Mouse (Mus musculus): ENCODE data around the gene Mettl7a2. TPM values are rescaled to one million over a fixed set of nuclear protein-coding genes. Genes with fewer than 3 reads are reported as not detected.
"Not testable (repeated sequence)": the region's sequence is repeated elsewhere in the genome, so short reads cannot be mapped to it uniquely, and the experiment has no call there.

The Mettl7a2 gene
- polyA plus RNA-seq, 1 experiment from 2014 or later = not detected

DNA sequence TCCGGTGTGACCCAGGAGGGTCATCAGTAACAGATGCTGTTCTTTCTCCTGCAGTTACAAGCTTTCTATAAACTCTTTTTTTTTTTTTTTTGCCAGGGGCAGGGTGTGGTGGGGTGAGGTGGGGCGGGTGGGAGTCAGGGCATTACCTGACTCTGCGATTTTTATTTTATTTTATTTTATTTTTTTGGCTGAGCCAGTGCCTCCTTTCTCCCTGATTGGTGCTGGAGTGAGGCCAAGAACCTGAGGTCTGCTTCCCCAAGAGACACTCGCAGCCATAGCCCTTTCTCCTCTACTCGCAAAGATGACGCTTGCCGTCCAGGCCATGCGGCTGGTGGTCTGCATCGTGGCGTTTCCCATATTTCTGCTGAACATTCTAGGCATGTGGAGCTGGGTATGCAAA is 18.4 kb upstream of the Mettl7a2 start, which contains the start of gene Mettl7a3:
Gene Mettl7a3 (plus strand): TSS at position 301 of the 400 bp plus-strand sequence.
- 72% methylated on average over 10 of the region's 10 CpGs for WGBS
- Histone ChIP-seq H3K4me1 (ENCODE audit: control insufficient read depth, insufficient read depth, low read length) (no peaks in the 10 kb centered on the region), H3K27ac (ENCODE audit: low read length) (no peak within 1 kb of the TSS), H3K9me3 (ENCODE audit: control insufficient read depth, low read length) (no peaks in the 10 kb centered on the region), H3K9ac (ENCODE audit: low read depth, low read length) (no peak within 1 kb of the TSS), H3K27me3 (replicated peaks; ENCODE audit: control insufficient read depth, insufficient read depth, low read length) (no peaks in the 10 kb centered on the region), H3K4me3 (ENCODE audit: low read length) (no peak within 1 kb of the TSS), H3K4me2 (ENCODE audit: low read depth, low read length) (no peak within 1 kb of the TSS), H3K36me3 (ENCODE audit: control insufficient read depth, insufficient read depth, low read length) (no peaks in the 10 kb centered on the region)
- no peak for ATAC-seq

DNA sequence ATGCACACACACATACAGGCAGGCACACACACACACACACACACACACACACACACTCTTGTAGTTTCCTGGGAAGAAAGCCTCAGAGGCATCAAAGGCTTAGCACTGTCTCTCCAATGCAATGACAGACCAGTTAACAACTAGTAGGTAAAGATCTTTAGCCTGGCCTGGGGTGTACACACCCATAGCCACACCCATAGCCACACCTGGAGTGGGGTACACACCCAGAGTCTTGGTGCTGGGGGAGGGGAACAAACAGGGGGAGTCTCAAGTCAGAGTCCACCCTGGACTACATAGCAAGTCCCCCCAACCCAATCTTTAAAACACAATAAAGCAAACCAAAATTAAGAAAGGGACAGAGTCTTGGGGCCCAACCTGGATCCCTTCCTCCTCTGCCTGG is 15.7 kb upstream of the Mettl7a2 start:
- not testable (repeated sequence) for H3K4me3 ChIP-seq (ENCODE audit: low read length); H3K4me1 ChIP-seq (ENCODE audit: control insufficient read depth, insufficient read depth, low read length); H3K36me3 ChIP-seq (ENCODE audit: control insufficient read depth, insufficient read depth, low read length); H3K9me3 ChIP-seq (ENCODE audit: control insufficient read depth, low read length); H3K9ac ChIP-seq (ENCODE audit: low read depth, low read length); H3K4me2 ChIP-seq (ENCODE audit: low read depth, low read length); H3K27ac ChIP-seq (ENCODE audit: low read length); H3K27me3 ChIP-seq (replicated peaks; ENCODE audit: control insufficient read depth, insufficient read depth, low read length)
- peak; percentile 63 for ATAC-seq

DNA sequence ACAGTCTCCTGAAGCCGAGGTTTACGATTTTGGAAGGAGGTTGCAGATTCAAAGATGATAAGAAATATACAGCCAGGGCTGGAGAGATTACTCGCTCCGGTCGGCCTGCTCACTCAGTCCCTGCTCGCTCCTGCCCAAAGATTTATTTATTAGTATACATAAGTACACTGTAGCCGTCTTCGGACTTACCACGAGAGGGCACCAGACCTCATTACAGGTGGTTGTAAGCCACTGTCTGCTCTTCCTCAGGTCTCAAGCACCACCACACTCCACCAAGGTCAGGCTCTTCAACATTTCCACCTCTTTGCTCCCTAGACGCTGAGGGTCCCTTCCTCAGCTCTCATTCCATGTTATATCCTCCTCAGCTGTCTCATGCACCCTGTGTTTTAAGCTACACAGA is 15.2 kb upstream of the Mettl7a2 start:
- not testable (repeated sequence) for H3K4me1 ChIP-seq (ENCODE audit: control insufficient read depth, insufficient read depth, low read length); H3K9ac ChIP-seq (ENCODE audit: low read depth, low read length); H3K4me2 ChIP-seq (ENCODE audit: low read depth, low read length); H3K4me3 ChIP-seq (ENCODE audit: low read length); H3K27ac ChIP-seq (ENCODE audit: low read length); H3K36me3 ChIP-seq (ENCODE audit: control insufficient read depth, insufficient read depth, low read length); H3K9me3 ChIP-seq (ENCODE audit: control insufficient read depth, low read length); H3K27me3 ChIP-seq (replicated peaks; ENCODE audit: control insufficient read depth, insufficient read depth, low read length)
- WGBS = 13% methylated on average over 10 of the region's 10 CpGs
- peak; percentile 58; the same call in 1 of the 2 replicates for ATAC-seq

DNA sequence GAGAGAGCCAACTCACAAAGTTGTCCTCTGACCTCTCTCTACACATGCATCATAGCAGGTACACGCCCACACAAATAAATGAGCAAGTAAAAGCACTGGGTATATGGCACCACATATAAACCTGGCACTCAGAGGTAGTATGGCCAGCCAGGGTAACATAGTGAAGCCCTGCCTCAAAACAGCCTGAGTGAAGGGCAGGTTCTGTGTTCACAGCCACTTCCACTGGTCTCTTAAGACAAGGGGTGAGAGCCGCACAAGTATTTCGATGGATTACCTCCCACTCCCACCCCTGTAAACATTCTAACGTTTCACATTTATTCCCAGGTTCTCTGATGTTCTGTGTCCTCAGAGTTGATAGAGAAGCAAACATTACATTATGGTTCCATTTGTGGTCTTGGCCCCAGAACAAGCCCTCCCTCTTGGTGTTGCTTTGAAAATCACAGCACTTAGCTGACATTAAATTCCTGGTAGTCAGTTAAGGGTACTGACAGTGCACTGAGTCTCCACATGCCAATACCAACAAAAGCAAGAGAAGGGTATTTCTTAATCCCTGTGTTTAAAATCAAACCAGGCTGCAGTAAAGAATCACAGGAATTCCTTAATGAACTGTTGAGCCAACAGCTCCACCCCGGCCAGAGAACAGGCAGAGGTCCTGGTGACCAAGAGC is 11.6 kb upstream of the Mettl7a2 start:
- not testable (repeated sequence) for H3K9ac ChIP-seq (ENCODE audit: low read depth, low read length); H3K27ac ChIP-seq (ENCODE audit: low read length); H3K4me3 ChIP-seq (ENCODE audit: low read length); H3K36me3 ChIP-seq (ENCODE audit: control insufficient read depth, insufficient read depth, low read length); ATAC-seq; H3K27me3 ChIP-seq (replicated peaks; ENCODE audit: control insufficient read depth, insufficient read depth, low read length); H3K4me2 ChIP-seq (ENCODE audit: low read depth, low read length); H3K9me3 ChIP-seq (ENCODE audit: control insufficient read depth, low read length); H3K4me1 ChIP-seq (ENCODE audit: control insufficient read depth, insufficient read depth, low read length)
- 45% methylated on average over 4 of the region's 5 CpGs for WGBS

DNA sequence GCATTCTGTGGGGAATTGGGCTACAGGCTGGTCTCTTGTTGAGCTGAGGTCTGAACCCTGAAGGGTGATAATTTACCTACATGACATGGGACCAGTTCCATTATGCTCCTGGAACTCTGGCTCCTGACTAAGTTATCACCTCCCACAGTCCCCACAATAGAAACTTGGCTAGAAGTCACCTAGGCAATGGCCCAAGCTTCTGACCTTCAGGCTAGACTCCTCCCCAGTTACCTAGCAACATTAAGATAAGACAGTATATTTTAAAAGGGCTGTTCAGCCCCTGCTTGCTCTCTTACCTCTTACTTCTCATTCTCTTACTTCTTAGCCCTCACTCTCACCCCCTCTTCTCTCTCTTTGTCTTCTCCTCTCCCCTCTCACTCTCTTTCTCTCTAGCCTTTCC is 7.5 kb upstream of the Mettl7a2 start:
- H3K4me1 ChIP-seq (ENCODE audit: control insufficient read depth, insufficient read depth, low read length) = peaks cover 4% of the 10 kb centered on the region; the same call in 1 of the 2 replicates
- H3K27ac ChIP-seq (ENCODE audit: low read length) = no peak overlapping the region

DNA sequence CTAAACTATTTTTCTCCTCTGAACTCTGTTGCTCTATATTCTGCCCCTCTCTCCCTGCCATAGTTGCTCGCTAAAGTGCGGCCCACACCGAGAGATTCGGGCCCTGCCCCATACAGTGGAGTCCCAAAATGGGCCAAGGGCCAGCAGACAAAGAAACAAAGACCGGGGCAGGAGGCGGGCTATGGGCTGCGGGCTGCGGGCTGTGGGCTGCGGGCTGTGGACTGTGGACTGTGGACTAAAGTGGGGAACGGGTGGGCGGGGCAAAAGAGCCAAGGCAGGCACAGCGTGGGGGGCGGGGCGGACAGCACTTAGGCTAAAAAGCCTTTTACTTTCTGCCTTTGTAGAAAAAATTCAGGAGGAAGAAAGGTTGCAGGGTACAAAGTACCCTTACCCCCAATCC is 6.2 kb upstream of the Mettl7a2 start:
- H3K27me3 ChIP-seq (replicated peaks; ENCODE audit: control insufficient read depth, insufficient read depth, low read length) = no peaks in the 10 kb centered on the region
- no peak overlapping the region for H3K27ac ChIP-seq (ENCODE audit: low read length)
- no peaks in the 10 kb centered on the region for H3K36me3 ChIP-seq (ENCODE audit: control insufficient read depth, insufficient read depth, low read length)
- no peak overlapping the region for H3K9ac ChIP-seq (ENCODE audit: low read depth, low read length)
- 67% methylated on average over 14 of the region's 14 CpGs for WGBS
- H3K4me2 ChIP-seq (ENCODE audit: low read depth, low read length) = no peak overlapping the region
- no peak overlapping the region for H3K4me3 ChIP-seq (ENCODE audit: low read length)
- H3K4me1 ChIP-seq (ENCODE audit: control insufficient read depth, insufficient read depth, low read length) = peaks cover 8% of the 10 kb centered on the region; the same call in 1 of the 2 replicates
- peak; percentile 44 for ATAC-seq
- H3K9me3 ChIP-seq (ENCODE audit: control insufficient read depth, low read length) = peaks cover 3% of the 10 kb centered on the region; the same call in 1 of the 2 replicates

More for the DNA sequence above, 7.5 kb upstream of the Mettl7a2 start:
- no peak overlapping the region for H3K9ac ChIP-seq (ENCODE audit: low read depth, low read length)
- H3K27me3 ChIP-seq (replicated peaks; ENCODE audit: control insufficient read depth, insufficient read depth, low read length) = no peaks in the 10 kb centered on the region
- H3K4me3 ChIP-seq (ENCODE audit: low read length) = no peak overlapping the region
- H3K36me3 ChIP-seq (ENCODE audit: control insufficient read depth, insufficient read depth, low read length) = no peaks in the 10 kb centered on the region
- no peak for ATAC-seq
- H3K9me3 ChIP-seq (ENCODE audit: control insufficient read depth, low read length) = peaks cover 3% of the 10 kb centered on the region; the same call in 1 of the 2 replicates
- no peak overlapping the region for H3K4me2 ChIP-seq (ENCODE audit: low read depth, low read length)

DNA sequence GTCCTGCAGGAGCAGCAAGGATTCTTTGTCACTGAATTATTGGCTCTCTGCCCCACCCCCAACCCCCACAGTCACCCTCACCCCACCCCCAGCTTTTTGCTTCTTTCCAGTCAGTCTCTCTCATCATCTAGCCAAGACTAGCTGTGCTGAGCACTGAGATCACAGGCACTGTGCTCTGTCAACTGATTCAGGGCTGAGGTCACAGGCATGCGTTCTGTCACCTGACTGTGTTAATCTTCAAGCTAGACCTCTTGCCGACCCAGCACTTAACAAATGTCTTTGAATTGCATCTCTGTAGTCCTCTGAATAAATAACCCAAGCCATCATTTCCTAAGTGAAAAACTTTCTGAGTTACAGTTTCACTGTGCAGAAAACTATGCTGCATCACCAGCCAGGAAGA is 3.5 kb upstream of the Mettl7a2 start:
- 25% methylated on average over 2 of the region's 2 CpGs for WGBS

DNA sequence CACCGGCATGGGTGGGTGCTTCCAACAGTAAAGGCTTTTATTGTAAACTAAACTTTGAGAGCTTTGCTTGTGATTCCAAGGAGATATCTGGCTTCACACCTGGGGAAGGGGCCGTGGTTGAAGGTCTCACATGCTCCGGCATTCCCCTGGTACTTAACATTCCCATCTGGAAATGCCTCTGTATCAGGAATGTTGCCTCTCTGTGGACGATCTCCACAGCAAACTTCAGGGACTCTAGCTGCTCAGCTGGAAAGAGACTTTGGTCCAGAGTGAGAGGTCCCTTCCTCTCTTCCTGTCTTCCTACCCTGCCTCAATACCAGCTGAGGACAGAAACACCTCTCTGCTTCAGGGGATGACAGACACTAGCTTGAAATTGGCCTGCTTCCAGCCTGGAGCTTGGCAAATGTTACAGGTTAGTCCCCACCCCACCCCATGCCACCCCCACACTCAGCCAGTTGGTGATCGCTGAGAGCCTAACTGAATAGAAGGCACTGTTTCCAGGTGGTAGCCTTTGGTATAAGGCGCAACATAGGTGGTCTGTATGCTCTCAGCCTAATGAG is 1.4 kb upstream of the Mettl7a2 start:
- no peaks in the 10 kb centered on the region for H3K36me3 ChIP-seq (ENCODE audit: control insufficient read depth, insufficient read depth, low read length)
- 60% methylated on average over 6 of the region's 6 CpGs for WGBS
- H3K4me3 ChIP-seq (ENCODE audit: low read length) = no peak overlapping the region
- H3K9me3 ChIP-seq (ENCODE audit: control insufficient read depth, low read length) = no peaks in the 10 kb centered on the region
- no peak for ATAC-seq
- no peak overlapping the region for H3K4me2 ChIP-seq (ENCODE audit: low read depth, low read length)
- H3K27ac ChIP-seq (ENCODE audit: low read length) = no peak overlapping the region
- H3K4me1 ChIP-seq (ENCODE audit: control insufficient read depth, insufficient read depth, low read length) = peaks cover 8% of the 10 kb centered on the region; the same call in 1 of the 2 replicates
- no peaks in the 10 kb centered on the region for H3K27me3 ChIP-seq (replicated peaks; ENCODE audit: control insufficient read depth, insufficient read depth, low read length)
- no peak overlapping the region for H3K9ac ChIP-seq (ENCODE audit: low read depth, low read length)

More for the DNA sequence above, 3.5 kb upstream of the Mettl7a2 start:
- Histone ChIP-seq H3K4me1 (ENCODE audit: control insufficient read depth, insufficient read depth, low read length) (peaks cover 8% of the 10 kb centered on the region; the same call in 1 of the 2 replicates), H3K27me3 (replicated peaks; ENCODE audit: control insufficient read depth, insufficient read depth, low read length) (no peaks in the 10 kb centered on the region), H3K9me3 (ENCODE audit: control insufficient read depth, low read length) (peaks cover 3% of the 10 kb centered on the region; the same call in 1 of the 2 replicates), H3K9ac (ENCODE audit: low read depth, low read length) (no peak overlapping the region), H3K4me3 (ENCODE audit: low read length) (no peak overlapping the region), H3K36me3 (ENCODE audit: control insufficient read depth, insufficient read depth, low read length) (no peaks in the 10 kb centered on the region), H3K27ac (ENCODE audit: low read length) (no peak overlapping the region), H3K4me2 (ENCODE audit: low read depth, low read length) (no peak overlapping the region)
- ATAC-seq = 0 out of 2 replicates have a peak, but pooled peaks have one; percentile 39

DNA sequence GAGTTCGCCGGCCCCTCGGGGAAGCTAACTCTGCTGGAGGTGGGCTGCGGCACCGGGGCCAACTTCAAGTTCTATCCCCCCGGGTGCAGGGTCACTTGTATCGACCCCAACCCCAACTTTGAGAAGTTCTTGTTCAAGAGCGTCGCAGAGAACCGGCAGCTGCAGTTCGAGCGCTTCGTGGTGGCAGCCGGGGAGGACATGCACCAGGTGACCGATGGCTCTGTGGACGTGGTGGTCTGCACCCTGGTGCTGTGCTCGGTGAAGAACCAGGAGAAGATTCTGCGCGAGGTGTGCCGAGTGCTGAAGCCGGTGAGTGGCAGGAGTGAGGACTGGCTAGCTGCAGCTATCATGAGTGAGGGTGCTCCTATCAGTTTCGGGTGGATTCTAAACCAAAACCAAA is 399 bp downstream of the Mettl7a2 start:
- not testable (repeated sequence) for H3K27me3 ChIP-seq (replicated peaks; ENCODE audit: control insufficient read depth, insufficient read depth, low read length); H3K4me1 ChIP-seq (ENCODE audit: control insufficient read depth, insufficient read depth, low read length); H3K36me3 ChIP-seq (ENCODE audit: control insufficient read depth, insufficient read depth, low read length); H3K9ac ChIP-seq (ENCODE audit: low read depth, low read length); ATAC-seq; H3K9me3 ChIP-seq (ENCODE audit: control insufficient read depth, low read length); H3K4me3 ChIP-seq (ENCODE audit: low read length); H3K4me2 ChIP-seq (ENCODE audit: low read depth, low read length); H3K27ac ChIP-seq (ENCODE audit: low read length)
- WGBS = 98% methylated on average over 10 of the region's 22 CpGs

Measured in intestine, embryonic 16.5 days (tissue).